Mouse (Mus musculus) kidney, postnatal 0 days (tissue): ENCODE data around the gene Efna4. TPM values are rescaled to one million over a fixed set of nuclear protein-coding genes. Genes with fewer than 3 reads are reported as not detected.

Experiments
- ATAC-seq: fragments of 200-750 bp; cut with Nextera tagmentation; replicated peaks from 2 replicates; pipeline ENCODE4 v1.8.0; 2017; ENCODE audit warnings: low read depth, moderate number of reproducible peaks, moderate TSS enrichment, moderate library complexity; ENCODE audit not compliant: low FRiP score
- DNase-seq: peaks from one replicate; pipeline ENCODE4 v3.0.0-alpha.2; 2016; ENCODE audit warnings: low spot score
- H3K27ac ChIP-seq: fragments of 300-500 bp; sonication (generic); 2 replicates; pipeline ENCODE4 v1.5.1; 2014; ENCODE audit warnings: mild to moderate bottlenecking
- H3K27me3 ChIP-seq: fragments of 300-500 bp; sonication (generic); 2 replicates; pipeline ENCODE4 v1.6.1; 2014; ENCODE audit warnings: low read length, mixed read lengths; ENCODE audit not compliant: insufficient read depth
- H3K36me3 ChIP-seq: fragments of 300-500 bp; sonication (generic); 2 replicates; pipeline ENCODE4 v1.6.1; 2014; ENCODE audit warnings: low read length, mixed read lengths; ENCODE audit not compliant: insufficient read depth
- H3K4me1 ChIP-seq: fragments of 300-500 bp; sonication (generic); replicated peaks from 2 replicates; pipeline ENCODE4 v1.6.1; 2014; ENCODE audit warnings: antibody characterized with exemption, low read length, mixed read lengths; ENCODE audit not compliant: insufficient read depth
- H3K4me2 ChIP-seq: fragments of 300-500 bp; sonication (generic); 2 replicates; pipeline ENCODE4 v1.6.1; 2014; ENCODE audit warnings: mild to moderate bottlenecking, low read length, moderate library complexity, mixed read lengths
- H3K4me3 ChIP-seq: fragments of 300-500 bp; sonication (generic); replicated peaks from 2 replicates; pipeline ENCODE4 v1.5.1; 2014; ENCODE audit warnings: low read depth, low read length
- H3K9ac ChIP-seq: fragments of 300-500 bp; sonication (generic); 2 replicates; pipeline ENCODE4 v1.6.1; 2014; ENCODE audit warnings: low read depth, low read length
- H3K9me3 ChIP-seq: fragments of 300-500 bp; sonication (generic); replicated peaks from 2 replicates; pipeline ENCODE4 v1.6.1; 2016; ENCODE audit warnings: low read length, inconsistent platforms, mixed read lengths
- CTCF ChIP-seq: IDR thresholded peaks from 2 replicates; pipeline ENCODE4 v1.5.1; 2016; ENCODE audit warnings: antibody characterized with exemption, low read depth, mild to moderate bottlenecking, moderate library complexity
- WGBS: fragments of 180-500 bp; shearing (Covaris S2); extraction: QIAGEN DNeasy Blood & Tissue Kit; methylation state at CpG from one replicate; pipeline ENCODE4 v1.1.7; 2014; 5-methylcytosine and 5-hydroxymethylcytosine counted together
- polyA plus RNA-seq: library from polyadenylated mRNA; unstranded; fragments of >200 nt; fragmentation: Nextera tagmentation; extraction: Ambion mirVana; gene quantifications from 2 replicates; pipeline ENCODE4 v1.2.1, GENCODE M21; 2015

Gene Efna4
- polyA plus RNA-seq, 1 experiment from 2014 or later: 24.4 TPM

- Histone ChIP-seq H3K36me3 (peaks cover 12% of the 10 kb centered on the region; the same call in 1 of the 2 replicates), H3K27ac (peak overlapping the region; percentile 84; the same call in 1 of the 2 replicates), H3K4me2 (peak overlapping the region; percentile 89), H3K4me1 (peaks cover 5% of the 10 kb centered on the region), H3K4me3 (peak overlapping the region; percentile 92), H3K9me3 (no peaks in the 10 kb centered on the region), H3K27me3 (no peaks in the 10 kb centered on the region), H3K9ac (peak overlapping the region; percentile 93; the same call in 1 of the 2 replicates)
- ATAC-seq: no peak
- TF ChIP-seq CTCF: no peak
- DNase-seq: peak; percentile 25
- WGBS: 13% methylated on average over 6 of the region's 6 CpGs
Measured at GRCm38 (mm10) chr3:89336529-89336928, 1.3 kb downstream of the Efna4 start.

GRCm38 (mm10) chr3:89333053-89333452 lies 4.8 kb downstream of the Efna4 start:
- no peak for DNase-seq
- H3K9me3 ChIP-seq: no peaks in the 10 kb centered on the region
- ATAC-seq: no peak
- no peak overlapping the region for H3K4me2 ChIP-seq
- H3K4me1 ChIP-seq: peaks cover 3% of the 10 kb centered on the region; the same call in 1 of the 2 replicates
- H3K27me3 ChIP-seq: no peaks in the 10 kb centered on the region
- no peak overlapping the region for H3K4me3 ChIP-seq
- WGBS: 58% methylated on average over 11 of the region's 11 CpGs
- no peak overlapping the region for H3K27ac ChIP-seq
- no peak overlapping the region for H3K9ac ChIP-seq
- TF ChIP-seq CTCF: no peak
- H3K36me3 ChIP-seq: peaks cover 12% of the 10 kb centered on the region; the same call in 1 of the 2 replicates

GRCm38 (mm10) chr3:89332476-89332875 lies 5.4 kb downstream of the Efna4 start:
- no peak for TF ChIP-seq CTCF
- H3K4me1 ChIP-seq: peaks cover 4% of the 10 kb centered on the region; the same call in 1 of the 2 replicates
- no peak overlapping the region for H3K4me3 ChIP-seq
- H3K9ac ChIP-seq: no peak overlapping the region
- H3K27ac ChIP-seq: no peak overlapping the region
- H3K36me3 ChIP-seq: peaks cover 12% of the 10 kb centered on the region; the same call in 1 of the 2 replicates
- no peak for ATAC-seq
- WGBS: 41% methylated on average over 12 of the region's 12 CpGs
- DNase-seq: no peak
- H3K27me3 ChIP-seq: no peaks in the 10 kb centered on the region
- H3K4me2 ChIP-seq: no peak overlapping the region
- H3K9me3 ChIP-seq: no peaks in the 10 kb centered on the region

GRCm38 (mm10) chr3:89332013-89332412 lies 5.8 kb downstream of the Efna4 start:
- H3K36me3 ChIP-seq: peaks cover 12% of the 10 kb centered on the region; the same call in 1 of the 2 replicates
- H3K9ac ChIP-seq: no peak overlapping the region
- no peak overlapping the region for H3K4me3 ChIP-seq
- no peak for TF ChIP-seq CTCF
- H3K4me2 ChIP-seq: no peak overlapping the region
- DNase-seq (no peak), ATAC-seq (no peak)
- H3K4me1 ChIP-seq: peaks cover 5% of the 10 kb centered on the region; the same call in 1 of the 2 replicates
- H3K27ac ChIP-seq: no peak overlapping the region
- WGBS: 40% methylated on average over 10 of the region's 10 CpGs
- H3K9me3 ChIP-seq: no peaks in the 10 kb centered on the region
- no peaks in the 10 kb centered on the region for H3K27me3 ChIP-seq

- ATAC-seq (no peak), DNase-seq (no peak)
- TF ChIP-seq CTCF: no peak
- H3K4me2 ChIP-seq: no peak overlapping the region
- H3K27ac ChIP-seq: no peak overlapping the region
- H3K27me3 ChIP-seq: no peaks in the 10 kb centered on the region
- no peak overlapping the region for H3K9ac ChIP-seq
- H3K4me3 ChIP-seq: no peak overlapping the region
- H3K4me1 ChIP-seq: peaks cover 5% of the 10 kb centered on the region; the same call in 1 of the 2 replicates
- H3K36me3 ChIP-seq: peaks cover 12% of the 10 kb centered on the region; the same call in 1 of the 2 replicates
- no peaks in the 10 kb centered on the region for H3K9me3 ChIP-seq
- whole genome bisulfite sequencing: 70% methylated on average over 13 of the region's 13 CpGs
Measured at GRCm38 (mm10) chr3:89331561-89331960, 6.3 kb downstream of the Efna4 start.

GRCm38 (mm10) chr3:89330948-89331347 lies 6.9 kb downstream of the Efna4 start:
- WGBS: 28% methylated on average over 10 of the region's 10 CpGs

GRCm38 (mm10) chr3:89330346-89330745 lies 7.5 kb downstream of the Efna4 start:
- H3K9ac ChIP-seq: no peak overlapping the region
- H3K27ac ChIP-seq: no peak overlapping the region
- no peak overlapping the region for H3K4me2 ChIP-seq
- ATAC-seq (no peak), DNase-seq (no peak)
- TF ChIP-seq CTCF: no peak
- no peak overlapping the region for H3K4me3 ChIP-seq
- H3K4me1 ChIP-seq: peaks cover 5% of the 10 kb centered on the region; the same call in 1 of the 2 replicates
- 55% methylated on average over 3 of the region's 3 CpGs for WGBS
- no peaks in the 10 kb centered on the region for H3K9me3 ChIP-seq
- peaks cover 12% of the 10 kb centered on the region; the same call in 1 of the 2 replicates for H3K36me3 ChIP-seq
- no peaks in the 10 kb centered on the region for H3K27me3 ChIP-seq

More at GRCm38 (mm10) chr3:89330948-89331347, 6.9 kb downstream of the Efna4 start:
- no peak overlapping the region for H3K4me3 ChIP-seq
- peak; percentile 65 for DNase-seq
- TF ChIP-seq CTCF: no peak
- peaks cover 12% of the 10 kb centered on the region; the same call in 1 of the 2 replicates for H3K36me3 ChIP-seq
- H3K4me1 ChIP-seq: peaks cover 5% of the 10 kb centered on the region; the same call in 1 of the 2 replicates
- peak; percentile 59 for ATAC-seq
- H3K4me2 ChIP-seq: no peak overlapping the region
- H3K27ac ChIP-seq: no peak overlapping the region
- no peaks in the 10 kb centered on the region for H3K9me3 ChIP-seq
- H3K9ac ChIP-seq: no peak overlapping the region
- H3K27me3 ChIP-seq: no peaks in the 10 kb centered on the region
